Mouse (Mus musculus): ENCODE measurements at regions not wholly inside any gene's neighbourhood (a gene's known extent, or its start where the extent isn't known, plus 50 kb on each side); places are given as distances from the start of the nearest gene placed in this dataset.

- TF ChIP-seq CTCF (IDR thresholded peaks at IDR 0.05; ENCODE audit: borderline replicate concordance, control insufficient read depth, extremely low read depth, insufficient read depth, low read length, poor library complexity) (no peak), POLR2A (IDR thresholded peaks at IDR 0.05; ENCODE audit: control insufficient read depth, extremely low read depth, insufficient read depth, low read length, poor library complexity) (no peak)
Measured at GRCm38 (mm10) chr14:71795713-71796112, 695.9 kb downstream of the Gm9195 start.

Data from thymus, adult 2 months (tissue).